Mouse (Mus musculus): ENCODE measurements around the gene Coro7. TPM values are rescaled to one million over a fixed set of nuclear protein-coding genes. Genes with fewer than 3 reads are reported as not detected.
"Not testable (repeated sequence)": the region's sequence is repeated elsewhere in the genome, so short reads cannot be mapped to it uniquely, and the experiment has no call there.

Coro7 gene
- polyA plus RNA-seq, 1 experiment = 6.0 TPM

GRCm38 (mm10) chr16:4684457-4684791 is 4.8 kb upstream of the Coro7 start:
- TF ChIP-seq CTCF (IDR thresholded peaks at IDR 0.05; ENCODE audit: control insufficient read depth, insufficient read depth, insufficient read length) = no peak
- TF ChIP-seq FOSL1 (IDR thresholded peaks at IDR 0.05; ENCODE audit: insufficient read depth, low read length, poor library complexity, severe bottlenecking) = no peak
- TF ChIP-seq MAX (IDR thresholded peaks at IDR 0.05) = no peak
- no peak for TF ChIP-seq MYOG (IDR thresholded peaks at IDR 0.05; ENCODE audit: control insufficient read depth, extremely low read depth, insufficient read length)
- TF ChIP-seq USF1 (IDR thresholded peaks at IDR 0.05; ENCODE audit: low read depth) = no peak
- TF ChIP-seq MYOD1 (IDR thresholded peaks at IDR 0.05; ENCODE audit: control insufficient read depth, insufficient read length, low read depth) = no peak
- Histone ChIP-seq H3K27me3 (ENCODE audit: control insufficient read depth, insufficient read depth, insufficient read length) (no peaks in the 10 kb centered on the region), H3ac (ENCODE audit: control insufficient read depth, insufficient read length, low read depth) (peak overlapping the region; percentile 93), H3K79me3 (ENCODE audit: low read depth) (peaks cover 24% of the 10 kb centered on the region), H3K36me3 (ENCODE audit: control insufficient read depth, insufficient read depth) (peaks cover 27% of the 10 kb centered on the region), H3K4me3 (ENCODE audit: insufficient read depth, poor library complexity, severe bottlenecking) (peak overlapping the region; percentile 92), H3K79me2 (ENCODE audit: control insufficient read depth, insufficient read depth) (peaks cover 23% of the 10 kb centered on the region)

GRCm38 (mm10) chr16:4683581-4684456 is 4.2 kb upstream of the Coro7 start:
- Histone ChIP-seq H3K79me3 (ENCODE audit: low read depth) (peaks cover 20% of the 10 kb centered on the region), H3K79me2 (ENCODE audit: control insufficient read depth, insufficient read depth) (peaks cover 29% of the 10 kb centered on the region), H3K27me3 (ENCODE audit: control insufficient read depth, insufficient read depth, insufficient read length) (no peaks in the 10 kb centered on the region), H3K36me3 (ENCODE audit: control insufficient read depth, insufficient read depth) (peaks cover 24% of the 10 kb centered on the region), H3ac (ENCODE audit: control insufficient read depth, insufficient read length, low read depth) (peak overlapping the region; percentile 93), H3K4me3 (ENCODE audit: insufficient read depth, poor library complexity, severe bottlenecking) (peak overlapping the region; percentile 92)
- TF ChIP-seq CEBPB (IDR thresholded peaks at IDR 0.05; ENCODE audit: low read depth) (no peak), MYOG (IDR thresholded peaks at IDR 0.05; ENCODE audit: control insufficient read depth, extremely low read depth, insufficient read length) (no peak), MAX (IDR thresholded peaks at IDR 0.05) (no peak), CTCF (IDR thresholded peaks at IDR 0.05; ENCODE audit: control insufficient read depth, insufficient read depth, insufficient read length) (no peak), FOSL1 (IDR thresholded peaks at IDR 0.05; ENCODE audit: insufficient read depth, low read length, poor library complexity, severe bottlenecking) (no peak), USF1 (IDR thresholded peaks at IDR 0.05; ENCODE audit: low read depth) (no peak), MYOD1 (IDR thresholded peaks at IDR 0.05; ENCODE audit: control insufficient read depth, insufficient read length, low read depth) (no peak)

GRCm38 (mm10) chr16:4683193-4683580 is 3.6 kb upstream of the Coro7 start:
- Histone ChIP-seq H3ac (ENCODE audit: control insufficient read depth, insufficient read length, low read depth) (peak overlapping the region; percentile 60), H3K36me3 (ENCODE audit: control insufficient read depth, insufficient read depth) (peaks cover 20% of the 10 kb centered on the region), H3K4me3 (ENCODE audit: insufficient read depth, poor library complexity, severe bottlenecking) (peak overlapping the region; percentile 92), H3K79me2 (ENCODE audit: control insufficient read depth, insufficient read depth) (peaks cover 31% of the 10 kb centered on the region), H3K79me3 (ENCODE audit: low read depth) (peaks cover 20% of the 10 kb centered on the region), H3K27me3 (ENCODE audit: control insufficient read depth, insufficient read depth, insufficient read length) (no peaks in the 10 kb centered on the region)
- TF ChIP-seq USF1 (IDR thresholded peaks at IDR 0.05; ENCODE audit: low read depth) (no peak), CEBPB (IDR thresholded peaks at IDR 0.05; ENCODE audit: low read depth) (no peak), MYOG (IDR thresholded peaks at IDR 0.05; ENCODE audit: control insufficient read depth, extremely low read depth, insufficient read length) (no peak), CTCF (IDR thresholded peaks at IDR 0.05; ENCODE audit: control insufficient read depth, insufficient read depth, insufficient read length) (no peak), MYOD1 (IDR thresholded peaks at IDR 0.05; ENCODE audit: control insufficient read depth, insufficient read length, low read depth) (no peak), FOSL1 (IDR thresholded peaks at IDR 0.05; ENCODE audit: insufficient read depth, low read length, poor library complexity, severe bottlenecking) (no peak), MAX (IDR thresholded peaks at IDR 0.05) (no peak)

- peaks cover 31% of the 10 kb centered on the region for H3K79me2 ChIP-seq (ENCODE audit: control insufficient read depth, insufficient read depth)
- no peak overlapping the region for H3ac ChIP-seq (ENCODE audit: control insufficient read depth, insufficient read length, low read depth)
- H3K4me3 ChIP-seq (ENCODE audit: insufficient read depth, poor library complexity, severe bottlenecking) = no peak overlapping the region
- TF ChIP-seq CEBPB (IDR thresholded peaks at IDR 0.05; ENCODE audit: low read depth) (no peak), MYOD1 (IDR thresholded peaks at IDR 0.05; ENCODE audit: control insufficient read depth, insufficient read length, low read depth) (no peak), MAX (IDR thresholded peaks at IDR 0.05) (no peak), CTCF (IDR thresholded peaks at IDR 0.05; ENCODE audit: control insufficient read depth, insufficient read depth, insufficient read length) (no peak), MYOG (IDR thresholded peaks at IDR 0.05; ENCODE audit: control insufficient read depth, extremely low read depth, insufficient read length) (no peak), USF1 (IDR thresholded peaks at IDR 0.05; ENCODE audit: low read depth) (no peak), FOSL1 (IDR thresholded peaks at IDR 0.05; ENCODE audit: insufficient read depth, low read length, poor library complexity, severe bottlenecking) (no peak)
- no peaks in the 10 kb centered on the region for H3K27me3 ChIP-seq (ENCODE audit: control insufficient read depth, insufficient read depth, insufficient read length)
- peaks cover 15% of the 10 kb centered on the region for H3K36me3 ChIP-seq (ENCODE audit: control insufficient read depth, insufficient read depth)
- peaks cover 20% of the 10 kb centered on the region for H3K79me3 ChIP-seq (ENCODE audit: low read depth)
Observed at GRCm38 (mm10) chr16:4682628-4683179, 3.1 kb upstream of the Coro7 start.

- H3ac ChIP-seq (ENCODE audit: control insufficient read depth, insufficient read length, low read depth); H3K4me3 ChIP-seq (ENCODE audit: insufficient read depth, poor library complexity, severe bottlenecking); H3K27me3 ChIP-seq (ENCODE audit: control insufficient read depth, insufficient read depth, insufficient read length); H3K36me3 ChIP-seq (ENCODE audit: control insufficient read depth, insufficient read depth): not testable (repeated sequence)
- peaks cover 29% of the 10 kb centered on the region for H3K79me2 ChIP-seq (ENCODE audit: control insufficient read depth, insufficient read depth)
- peaks cover 20% of the 10 kb centered on the region for H3K79me3 ChIP-seq (ENCODE audit: low read depth)
Observed at GRCm38 (mm10) chr16:4680922-4681455, 1.4 kb upstream of the Coro7 start.
